Mouse (Mus musculus) liver, adult (tissue): ENCODE measurements around the gene Ralgapb.

Source experiments
- GATA4 ChIP-seq: IDR thresholded peaks from 2 replicates; pipeline ENCODE4 v1.6.1; 2014; ENCODE audit warnings: mild to moderate bottlenecking, low read length; ENCODE audit not compliant: insufficient replicate concordance

Gene Ralgapb

DNA sequence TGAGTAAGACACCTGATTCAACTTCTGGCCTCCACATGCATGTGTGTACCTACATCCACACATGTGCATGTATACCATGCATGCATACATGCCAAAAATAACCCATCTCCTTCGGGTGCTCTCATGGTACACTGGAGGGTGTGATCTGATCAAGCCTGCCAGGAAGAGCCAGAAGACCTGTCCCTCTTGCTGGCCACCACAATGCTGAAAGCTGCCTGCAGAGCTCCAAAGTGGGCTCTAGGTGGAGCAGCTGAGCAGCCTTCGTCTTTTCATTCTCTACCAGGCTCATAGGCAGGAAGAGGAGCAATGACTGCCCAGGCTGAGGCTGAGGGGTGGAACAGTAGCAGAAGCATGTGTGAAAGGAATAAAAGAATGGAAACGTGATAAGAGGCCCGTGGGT lies 124.4 kb downstream of the Ralgapb start:
- TF ChIP-seq GATA4, result no peak

DNA sequence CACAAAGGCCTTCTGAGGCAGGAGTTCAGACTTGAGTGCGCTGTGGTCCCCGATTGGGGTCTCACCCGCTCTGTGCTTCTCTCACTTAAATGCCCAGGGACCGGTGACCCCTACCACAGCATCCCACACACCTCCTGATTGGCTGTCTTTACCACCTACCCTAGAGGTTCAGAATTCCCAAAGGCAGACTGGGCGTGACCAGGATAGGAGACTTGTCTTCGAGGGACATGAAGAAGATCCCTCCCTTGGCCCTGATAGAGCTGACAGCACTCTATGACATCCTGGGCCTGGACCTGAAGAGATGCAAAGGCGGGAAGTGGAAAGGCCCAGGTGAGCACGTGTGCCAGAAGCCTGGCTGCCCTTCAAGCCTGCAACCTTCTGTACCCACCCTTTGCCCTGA lies 124.9 kb downstream of the Ralgapb start:
- TF ChIP-seq GATA4, result no peak

DNA sequence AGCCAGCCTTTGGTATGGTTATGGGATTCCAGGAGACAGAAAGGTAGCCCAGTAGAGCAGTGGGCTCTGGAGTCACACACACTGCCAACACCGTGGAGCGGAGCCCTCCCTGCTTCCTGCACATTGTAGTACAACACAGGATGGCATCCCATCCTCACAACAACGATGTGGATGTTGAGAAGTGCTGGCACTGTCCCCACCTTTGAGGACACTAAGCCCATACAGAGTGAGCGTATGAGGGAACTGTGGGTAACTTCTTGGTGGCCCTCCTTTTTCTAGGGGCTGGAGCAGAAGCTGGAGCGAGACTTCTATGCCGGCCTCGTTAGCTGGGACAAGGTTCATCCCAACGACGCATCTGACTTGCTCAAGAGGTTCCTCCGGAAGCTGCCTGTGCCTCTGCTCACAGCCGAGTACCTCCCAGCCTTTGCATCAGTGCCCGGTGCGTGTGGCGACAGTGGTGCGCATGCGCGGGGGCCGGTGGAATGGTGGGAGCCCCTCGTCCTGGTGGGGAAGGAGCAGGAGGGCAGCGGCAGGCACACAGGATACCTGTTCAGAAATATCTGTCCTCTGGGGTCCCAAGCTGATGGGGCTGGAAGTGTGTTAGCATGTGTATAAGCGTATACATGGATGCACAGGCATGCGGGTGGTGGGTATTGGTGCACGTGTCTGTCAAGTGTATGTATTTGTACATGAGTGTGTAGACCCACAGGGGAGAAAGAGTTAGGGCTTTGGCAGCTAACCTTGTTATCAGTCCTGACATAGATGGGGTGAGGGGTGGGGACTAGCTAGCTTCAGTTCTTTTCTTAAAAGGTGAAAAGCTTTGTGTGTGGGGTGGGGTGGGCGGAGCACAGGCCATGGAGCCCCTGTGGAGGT lies 130.0 kb downstream of the Ralgapb start:
- no peak for TF ChIP-seq GATA4

DNA sequence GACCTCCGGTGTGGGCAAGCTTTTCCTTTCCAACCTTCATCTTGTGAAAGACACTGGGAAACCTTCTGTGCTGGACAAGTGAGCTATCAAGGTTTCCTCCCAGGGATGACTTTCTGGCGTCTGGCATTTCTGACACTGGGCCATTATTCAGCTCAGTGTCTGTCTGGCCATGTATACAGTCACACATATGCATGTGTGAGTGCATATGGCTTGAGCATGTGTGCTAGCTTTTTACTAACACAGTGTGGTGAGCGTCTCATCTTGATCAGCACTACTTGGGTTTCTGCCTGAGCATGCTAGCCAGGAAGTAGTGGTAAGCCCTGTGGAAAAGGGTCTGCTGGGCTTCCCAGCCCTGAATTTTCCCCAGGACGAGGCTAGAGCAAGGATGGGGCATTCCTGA lies 131.6 kb downstream of the Ralgapb start:
- no peak for TF ChIP-seq GATA4

DNA sequence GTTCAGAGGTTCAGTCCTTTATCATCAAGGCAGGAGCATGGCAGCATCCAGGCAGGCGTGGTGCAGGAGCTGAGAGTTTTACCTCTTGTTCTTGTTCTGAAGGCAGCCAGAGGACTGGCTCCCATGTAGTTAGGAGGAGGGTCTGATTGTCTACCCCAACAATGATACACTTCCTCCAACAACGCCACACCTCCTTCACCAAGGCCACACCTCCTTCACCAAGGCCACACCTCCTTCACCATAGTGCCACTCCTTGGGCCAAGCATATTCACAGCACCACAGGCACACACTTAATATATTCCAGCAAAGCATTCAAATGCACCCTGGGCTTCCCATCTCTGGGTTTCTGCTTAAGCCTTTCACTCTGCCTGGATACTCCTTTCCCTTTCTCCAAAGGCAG lies 135.6 kb downstream of the Ralgapb start:
- TF ChIP-seq GATA4, result no peak

DNA sequence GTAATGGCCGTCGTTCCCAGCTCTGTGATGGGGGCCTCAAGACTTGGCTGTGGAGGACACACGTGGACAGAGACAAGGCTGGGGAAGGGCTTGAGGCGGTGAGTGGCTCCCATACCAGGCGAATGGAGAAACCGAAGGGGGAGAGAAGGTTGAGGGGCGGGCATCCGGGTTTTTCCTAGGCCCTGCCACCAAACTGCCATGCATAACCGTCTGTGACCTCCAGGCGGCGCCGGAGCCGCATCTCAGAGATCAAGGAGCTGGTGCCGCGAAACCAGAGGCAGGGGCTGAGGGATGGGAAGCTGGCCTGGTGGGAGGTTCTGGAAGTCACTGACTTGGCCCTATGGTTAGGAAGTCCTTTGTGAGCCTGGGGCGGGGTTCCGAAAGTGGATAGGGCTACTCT lies 137.1 kb downstream of the Ralgapb start:
- no peak for TF ChIP-seq GATA4
